Mouse (Mus musculus) NIH3T3 (cell line): ENCODE data around the gene Mogat1.
"Not testable (repeated sequence)": the region's sequence is repeated elsewhere in the genome, so short reads cannot be mapped to it uniquely, and the experiment has no call there.

Source experiments
- DNase-seq: peaks from one replicate; pipeline ENCODE4 v3.0.0-alpha.2; 2012; ENCODE audit warnings: low read depth

Mogat1 gene

DNA sequence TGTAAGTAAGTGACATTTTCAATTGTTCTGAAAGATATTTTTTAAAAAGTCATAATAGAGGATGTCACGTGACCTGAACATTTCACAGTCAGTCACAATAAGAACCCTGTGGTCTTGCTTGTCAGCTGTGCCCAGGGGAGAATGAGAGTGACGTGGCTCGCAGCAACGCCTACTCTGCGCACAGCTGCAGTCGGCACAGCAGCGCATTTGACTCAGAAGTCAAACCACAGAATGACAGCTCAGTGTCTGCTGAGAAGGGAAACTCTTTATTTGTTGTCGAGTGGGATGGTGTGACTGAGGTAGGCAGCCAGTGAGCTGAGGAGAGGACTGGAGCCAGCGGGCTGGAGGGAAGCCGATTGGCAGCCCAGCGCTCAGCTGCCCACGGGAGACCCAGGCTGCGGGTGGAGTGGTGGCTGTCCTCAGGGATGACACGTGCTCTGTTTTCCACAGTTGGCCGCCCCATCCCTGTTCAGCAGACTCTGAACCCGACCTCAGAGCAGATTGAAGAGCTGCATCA, 26.8 kb downstream of the Mogat1 start:
- peak; percentile 79 for DNase-seq

- DNase-seq, result no peak
These were observed 27.6 kb downstream of the Mogat1 start for GRCm38 (mm10) chr1:78538396-78538795.

- DNase-seq, result no peak
These were observed 28.4 kb downstream of the Mogat1 start for GRCm38 (mm10) chr1:78539166-78539565.

DNA sequence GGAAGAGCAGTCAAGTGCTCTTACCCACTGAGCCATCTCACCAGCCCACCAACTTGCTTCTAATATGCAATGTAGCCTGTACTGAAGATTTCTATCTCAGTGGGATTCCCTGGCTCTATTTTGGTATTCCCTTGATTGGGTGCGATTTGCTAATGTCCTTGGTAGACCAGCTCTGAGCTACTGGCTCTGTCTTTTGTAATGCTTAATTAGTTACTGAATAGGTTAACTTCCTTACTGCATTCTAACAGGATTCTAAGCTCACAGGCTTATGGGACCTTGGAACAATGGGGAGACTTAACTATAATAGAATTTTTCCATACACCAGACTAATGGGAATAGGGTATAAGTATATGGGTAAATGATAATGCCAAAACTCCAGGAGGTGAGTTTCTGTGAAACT, 32.8 kb downstream of the Mogat1 start:
- not testable (repeated sequence) for DNase-seq

- no peak for DNase-seq
These were observed 35.5 kb downstream of the Mogat1 start for GRCm38 (mm10) chr1:78546258-78546657.

GRCm38 (mm10) chr1:78548961-78549360, 38.2 kb downstream of the Mogat1 start:
- no peak for DNase-seq

- no peak for DNase-seq
These were observed 43.3 kb downstream of the Mogat1 start for GRCm38 (mm10) chr1:78554012-78554666.

DNA sequence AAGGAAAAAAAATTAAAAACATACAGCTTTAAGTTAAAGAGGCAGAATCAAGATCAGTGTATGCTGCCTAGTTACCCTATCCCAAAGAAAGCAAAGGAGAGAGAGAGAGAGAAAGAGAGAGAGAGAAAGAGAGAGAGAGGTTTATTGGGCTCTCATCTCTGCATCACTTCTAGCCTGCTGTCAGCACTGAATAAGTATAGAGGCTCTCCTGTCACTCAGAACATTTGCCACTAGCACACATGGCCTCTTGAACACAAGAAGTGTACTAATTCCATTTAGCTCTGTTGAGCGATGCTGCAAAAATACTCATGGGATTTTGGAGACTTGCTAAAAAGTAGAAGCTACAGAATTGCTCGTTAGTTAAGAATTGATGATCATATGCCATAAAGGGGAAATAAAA, 56.2 kb downstream of the Mogat1 start:
- DNase-seq, result no peak

DNA sequence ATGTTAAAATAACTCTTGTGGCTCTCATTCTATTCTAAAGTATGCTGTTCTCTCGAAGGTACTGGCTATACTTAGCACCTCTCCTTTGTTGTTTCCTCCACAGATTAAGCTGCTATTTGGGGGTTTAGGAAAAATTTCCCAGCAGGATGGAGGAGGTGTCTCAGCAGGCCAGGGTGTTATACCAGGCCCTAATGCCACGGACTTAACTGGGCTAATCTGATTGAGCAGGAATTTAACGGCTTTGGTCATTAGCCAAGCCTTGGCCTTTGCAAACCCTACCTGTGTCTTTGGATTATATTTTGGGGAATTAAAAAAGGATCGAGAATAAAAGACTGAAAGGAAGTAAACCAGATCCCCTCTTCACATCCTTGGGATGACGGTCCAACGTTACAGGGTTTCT, 56.6 kb downstream of the Mogat1 start:
- no peak for DNase-seq

- no peak for DNase-seq
These were observed 57.2 kb downstream of the Mogat1 start for GRCm38 (mm10) chr1:78567834-78568507.

DNA sequence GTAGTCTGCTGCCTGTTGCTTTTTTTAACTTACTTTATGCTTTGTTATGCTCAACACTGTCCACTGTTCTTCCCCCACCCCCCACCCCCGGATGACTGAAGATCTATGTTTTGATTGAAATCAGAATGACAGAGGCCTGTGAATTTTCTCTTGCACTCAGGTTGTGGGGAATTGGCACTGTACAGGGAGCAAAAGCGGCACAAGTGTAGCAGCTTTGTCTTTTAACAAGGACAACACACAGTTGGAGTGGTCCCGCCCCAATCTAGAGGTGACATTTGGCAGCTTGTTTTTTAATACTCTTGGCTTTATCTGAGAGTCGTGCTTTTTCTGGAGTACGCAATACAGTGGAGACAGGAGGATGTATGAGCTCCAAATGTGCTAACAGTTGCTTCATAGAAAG, 58.8 kb downstream of the Mogat1 start:
- DNase-seq, result no peak

DNA sequence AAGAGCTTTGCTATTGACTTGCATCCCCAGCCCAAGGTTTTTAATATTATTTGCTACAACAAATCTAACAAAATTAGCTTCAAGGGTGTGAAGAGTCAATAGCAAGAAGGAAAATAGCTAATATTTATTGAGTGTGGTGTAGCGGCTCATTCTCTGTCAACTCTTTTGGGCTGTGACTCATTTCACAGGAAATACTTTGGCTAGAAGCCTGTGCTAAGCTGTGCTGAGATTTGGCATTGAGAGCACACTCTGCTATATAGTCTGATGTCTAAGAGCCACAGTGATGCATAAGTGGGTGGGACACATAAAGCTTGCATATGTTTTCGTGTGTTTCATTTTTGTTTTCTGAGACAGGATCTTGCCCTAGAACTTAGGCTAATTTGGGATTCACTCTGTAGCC, 74.3 kb downstream of the Mogat1 start:
- DNase-seq, result peak; percentile 81

GRCm38 (mm10) chr1:78586986-78587385, 76.2 kb downstream of the Mogat1 start:
- peak; percentile 61 for DNase-seq
